Mouse (Mus musculus) brain, embryonic 18.5 days (tissue): ENCODE data around the gene Upk2.

Experiments used
- DNase-seq: peaks from one replicate; pipeline ENCODE4 v3.0.0-alpha.2; 2012; ENCODE audit warnings: low read depth, low spot score

Gene Upk2

GRCm38 (mm10) chr9:44488416-44488815, 33.6 kb upstream of the Upk2 start:
- DNase-seq = no peak

- no peak for DNase-seq
Measured at GRCm38 (mm10) chr9:44487441-44487840, 32.7 kb upstream of the Upk2 start.

- DNase-seq = no peak
Measured at GRCm38 (mm10) chr9:44486741-44487421, 32.1 kb upstream of the Upk2 start.

- no peak for DNase-seq
Measured at GRCm38 (mm10) chr9:44486335-44486734, 31.6 kb upstream of the Upk2 start.

- DNase-seq = no peak
Measured at GRCm38 (mm10) chr9:44485516-44486161, 30.9 kb upstream of the Upk2 start.

GRCm38 (mm10) chr9:44485105-44485515, 30.3 kb upstream of the Upk2 start:
- no peak for DNase-seq

GRCm38 (mm10) chr9:44484311-44485104, 29.7 kb upstream of the Upk2 start:
- DNase-seq = no peak

GRCm38 (mm10) chr9:44483510-44484044, 28.8 kb upstream of the Upk2 start:
- no peak for DNase-seq

GRCm38 (mm10) chr9:44483041-44483509, 28.3 kb upstream of the Upk2 start:
- no peak for DNase-seq

GRCm38 (mm10) chr9:44482552-44482951, 27.8 kb upstream of the Upk2 start, which contains the start of gene Bcl9l:
TSS of gene Bcl9l (plus strand) at chr9:44482825.
- peak; percentile 87 for DNase-seq

- no peak for DNase-seq
Measured at GRCm38 (mm10) chr9:44482112-44482511, 27.3 kb upstream of the Upk2 start.

- no peak for DNase-seq
Measured at GRCm38 (mm10) chr9:44479628-44480428, 25.1 kb upstream of the Upk2 start.

GRCm38 (mm10) chr9:44478959-44479605, 24.3 kb upstream of the Upk2 start:
- DNase-seq = no peak

- peak; percentile 91 for DNase-seq
Measured at GRCm38 (mm10) chr9:44478229-44478921, 23.6 kb upstream of the Upk2 start.

GRCm38 (mm10) chr9:44477339-44478228, 22.8 kb upstream of the Upk2 start:
- DNase-seq = no peak

- no peak for DNase-seq
Measured at GRCm38 (mm10) chr9:44475936-44476335, 21.2 kb upstream of the Upk2 start.

- no peak for DNase-seq
Measured at GRCm38 (mm10) chr9:44474327-44474726, 19.6 kb upstream of the Upk2 start.

- DNase-seq = no peak
Measured at GRCm38 (mm10) chr9:44473184-44473583, 18.4 kb upstream of the Upk2 start.

- DNase-seq = no peak
Measured at GRCm38 (mm10) chr9:44468800-44469199, 14.0 kb upstream of the Upk2 start.
